Mouse (Mus musculus) forebrain, embryonic 10.5 days (tissue): ENCODE results near the gene Efcab3. TPM values are rescaled to one million over a fixed set of nuclear protein-coding genes. Genes with fewer than 3 reads are reported as not detected.

ENCODE experiments used
- polyA plus RNA-seq: library from polyadenylated mRNA; unstranded; fragments of >200 nt; fragmentation: Nextera tagmentation; extraction: Ambion mirVana; gene quantifications from 2 replicates; pipeline ENCODE4 v1.2.1, GENCODE M21; 2016

Gene Efcab3
- polyA plus RNA-seq, 1 experiment from 2014 or later = not detected

Other genes with a start within 250 kb of the Efcab3 start
- 53.9 and 55.6 TPM in 2 replicates for gene Mettl2, start 62.8 kb downstream of the Efcab3 start, polyA plus RNA-seq
- not detected in 2 replicates for gene Gm10842, start 83.3 kb downstream of the Efcab3 start, polyA plus RNA-seq
- gene Tlk2, start 115.2 kb downstream of the Efcab3 start, polyA plus RNA-seq = 21.5 and 22.1 TPM in 2 replicates
- 19.1 and 20.4 TPM in 2 replicates for gene Mrc2, start 229.1 kb downstream of the Efcab3 start, polyA plus RNA-seq